Mouse (Mus musculus) urinary bladder, postnatal 14 days (tissue): ENCODE measurements around the gene Errfi1.
A peak's percentile ranks its signal among the peaks of the same experiment; 100 is the strongest.

Experiments
- DNase-seq: peaks from one replicate; pipeline ENCODE4 v3.0.0; 2021; ENCODE audit warnings: low spot score

The Errfi1 gene

DNA sequence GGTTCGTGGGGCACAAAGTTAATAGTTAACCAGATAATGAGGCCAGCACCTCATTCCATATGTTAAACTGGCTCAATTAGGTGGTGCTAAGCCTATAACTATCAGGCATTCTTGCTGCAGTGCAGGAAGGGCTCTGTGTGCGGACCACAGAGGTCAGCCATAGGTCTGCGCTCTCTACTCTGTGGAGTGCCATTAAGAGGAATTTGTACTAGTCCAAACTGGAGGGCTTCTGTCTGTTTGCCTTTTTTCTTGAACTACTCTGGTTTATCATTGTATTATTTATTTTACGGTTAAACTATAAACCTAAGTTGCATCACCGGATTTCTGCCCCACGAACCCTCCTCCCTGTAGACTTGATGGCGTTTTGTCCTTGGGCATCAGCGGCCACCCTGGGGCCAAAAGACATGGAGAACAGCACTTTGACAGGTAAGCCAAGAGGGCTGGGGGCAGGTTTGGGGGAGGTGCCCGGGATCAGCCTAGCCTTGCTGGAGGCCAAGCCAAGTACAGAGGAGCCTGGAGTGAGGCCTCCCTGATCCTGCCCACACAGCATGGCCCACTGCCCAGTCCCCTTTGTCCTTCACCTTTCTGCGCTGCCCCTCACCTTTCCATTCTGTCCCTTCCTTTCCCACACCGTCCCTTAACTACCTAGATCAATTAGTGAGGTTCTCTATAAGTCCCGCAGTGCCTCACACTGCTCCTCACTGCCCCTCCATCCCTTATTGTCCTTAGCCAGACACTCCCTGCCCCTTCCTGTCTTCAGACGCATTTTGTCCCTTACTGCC lies at the start of gene Errfi1:
Gene Errfi1 (plus strand): TSS at position 240 of the 782 bp plus-strand sequence.
- peak; percentile 27 for DNase-seq

DNA sequence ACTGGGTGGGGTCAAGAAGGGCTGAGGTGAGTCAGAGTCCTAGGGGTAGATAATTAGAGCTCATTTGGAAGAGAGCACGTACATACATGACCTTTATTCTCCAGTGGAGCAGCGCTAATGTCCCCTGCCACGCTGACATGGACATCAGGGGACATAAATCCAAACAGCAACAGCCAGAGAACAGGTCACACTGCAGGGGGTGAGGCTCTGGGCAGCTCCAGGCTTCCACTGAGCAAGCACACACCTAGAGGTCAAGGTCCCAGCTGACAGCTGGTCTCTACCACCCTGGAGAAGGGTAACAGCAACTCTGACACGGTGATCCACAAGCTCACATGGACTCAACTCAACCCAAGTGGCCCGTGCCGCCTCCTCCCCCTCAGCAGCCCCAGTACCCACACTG lies 49.5 kb upstream of the Errfi1 start:
- DNase-seq, result no peak

DNA sequence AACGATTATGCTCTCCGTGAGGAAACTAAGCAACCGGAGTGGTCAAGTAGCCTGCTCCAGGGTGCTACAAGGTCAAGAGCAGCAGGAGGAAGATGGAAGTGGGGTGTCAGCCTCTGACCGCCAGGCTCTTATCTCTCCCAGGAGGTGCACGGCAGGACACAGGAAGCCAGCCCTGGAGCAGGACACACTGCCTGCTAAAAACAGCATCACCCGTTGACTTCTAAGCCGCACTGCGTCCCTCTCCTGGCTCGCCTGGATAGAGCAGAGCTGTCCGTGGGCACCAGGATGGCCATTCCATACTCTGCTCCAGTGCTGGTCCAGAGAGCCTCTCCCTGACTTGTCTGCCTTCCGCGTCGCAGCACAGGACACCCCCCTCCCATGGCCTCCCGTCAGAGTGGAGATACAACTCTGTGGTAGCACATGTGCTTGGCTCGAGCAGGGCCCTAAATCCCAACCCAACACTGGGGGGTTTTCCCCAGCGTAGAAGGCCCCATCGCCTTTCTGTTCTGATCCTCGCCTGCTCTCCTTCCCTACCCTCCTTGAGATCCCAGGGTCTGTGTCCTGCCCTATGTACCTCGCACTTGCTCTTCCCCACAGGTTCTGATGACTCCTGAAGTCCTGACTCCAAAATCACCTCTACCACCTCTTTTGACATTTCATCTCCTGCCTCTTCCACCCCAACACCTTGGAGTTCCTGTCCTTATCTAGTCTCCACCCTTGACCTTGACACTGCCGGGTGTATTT lies 45.8 kb upstream of the Errfi1 start:
- no peak for DNase-seq

DNA sequence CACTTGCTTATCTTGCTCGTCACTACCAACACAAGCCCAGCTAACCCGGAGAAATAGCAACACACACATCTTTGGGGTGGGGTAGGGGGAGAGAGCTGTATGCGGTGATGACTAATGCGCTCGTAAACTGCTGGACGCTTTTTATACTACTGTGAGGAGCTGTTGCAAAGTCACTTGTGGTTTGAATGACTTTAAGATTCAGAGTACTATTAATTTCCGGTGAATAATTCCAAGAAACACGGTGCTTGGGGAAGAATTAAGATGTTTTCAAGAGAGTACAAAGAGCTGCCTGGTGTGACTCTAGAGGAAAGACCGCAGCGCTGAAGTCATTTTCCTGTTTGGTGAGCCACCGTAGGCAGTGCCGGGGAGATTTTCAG lies 45.3 kb upstream of the Errfi1 start:
- DNase-seq, result peak; percentile 64

DNA sequence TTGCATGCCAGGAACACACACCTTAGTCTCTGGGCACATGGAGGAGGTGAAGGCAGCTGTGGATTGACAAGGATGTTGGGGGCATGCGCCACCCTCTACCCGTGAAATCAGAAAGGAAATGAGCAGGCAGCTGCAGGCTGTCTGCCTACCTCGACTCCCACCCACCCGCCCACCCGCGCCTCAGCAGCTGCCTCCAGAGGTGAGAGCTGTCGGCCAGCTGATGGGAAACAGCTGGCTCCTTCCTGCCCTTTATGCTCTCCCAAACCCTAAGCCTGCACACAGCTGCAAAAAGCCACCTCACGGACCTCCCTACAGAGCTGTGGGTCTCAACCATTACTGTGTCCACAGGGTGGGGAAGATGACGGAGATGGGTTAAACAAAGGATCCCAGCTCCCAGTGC lies 44.4 kb upstream of the Errfi1 start:
- DNase-seq, result no peak

DNA sequence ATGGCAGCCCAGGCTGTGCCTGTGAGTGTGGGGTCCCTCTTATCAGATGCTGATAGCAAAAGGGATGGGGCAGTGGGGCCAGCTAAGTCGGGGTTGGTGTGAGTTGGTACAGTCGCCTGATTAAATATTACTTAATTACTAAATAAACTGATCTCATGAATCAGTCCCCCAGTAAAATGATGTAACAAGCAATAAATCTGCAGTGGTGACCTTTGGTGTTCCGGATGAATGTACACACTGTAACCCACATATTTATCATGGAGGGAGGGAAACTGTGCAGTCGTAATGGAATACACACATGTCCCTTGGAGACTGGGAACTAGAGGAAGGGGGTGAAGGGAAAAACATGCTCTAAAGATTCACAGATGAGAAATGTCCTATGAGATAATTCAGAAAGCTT lies 38.6 kb upstream of the Errfi1 start:
- DNase-seq, result no peak

DNA sequence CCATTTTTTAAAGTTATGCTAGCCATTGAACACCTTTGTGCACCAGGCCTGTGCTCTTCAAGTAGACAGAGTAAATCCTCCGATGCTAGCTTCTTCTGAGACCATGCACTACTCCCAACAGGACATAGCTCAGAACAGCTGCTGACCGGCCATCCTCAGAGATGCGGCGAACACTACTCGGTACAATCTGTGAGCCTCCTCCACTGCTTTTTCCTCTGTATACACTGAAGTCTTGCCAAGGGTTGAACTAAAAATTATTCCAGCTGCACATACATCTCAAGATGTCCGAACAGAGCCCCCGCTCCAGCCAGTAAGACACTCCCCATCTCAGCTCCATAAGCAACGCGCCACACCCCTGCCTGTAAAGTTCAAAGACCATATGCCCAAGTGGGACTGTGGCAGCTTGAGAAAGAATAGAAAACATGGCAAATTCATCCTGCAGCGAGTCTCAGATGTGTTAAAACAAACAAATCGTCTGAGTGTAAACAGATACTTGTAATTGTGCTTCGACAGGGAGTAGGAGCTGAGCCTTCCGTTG lies 37.2 kb upstream of the Errfi1 start:
- DNase-seq, result no peak

DNA sequence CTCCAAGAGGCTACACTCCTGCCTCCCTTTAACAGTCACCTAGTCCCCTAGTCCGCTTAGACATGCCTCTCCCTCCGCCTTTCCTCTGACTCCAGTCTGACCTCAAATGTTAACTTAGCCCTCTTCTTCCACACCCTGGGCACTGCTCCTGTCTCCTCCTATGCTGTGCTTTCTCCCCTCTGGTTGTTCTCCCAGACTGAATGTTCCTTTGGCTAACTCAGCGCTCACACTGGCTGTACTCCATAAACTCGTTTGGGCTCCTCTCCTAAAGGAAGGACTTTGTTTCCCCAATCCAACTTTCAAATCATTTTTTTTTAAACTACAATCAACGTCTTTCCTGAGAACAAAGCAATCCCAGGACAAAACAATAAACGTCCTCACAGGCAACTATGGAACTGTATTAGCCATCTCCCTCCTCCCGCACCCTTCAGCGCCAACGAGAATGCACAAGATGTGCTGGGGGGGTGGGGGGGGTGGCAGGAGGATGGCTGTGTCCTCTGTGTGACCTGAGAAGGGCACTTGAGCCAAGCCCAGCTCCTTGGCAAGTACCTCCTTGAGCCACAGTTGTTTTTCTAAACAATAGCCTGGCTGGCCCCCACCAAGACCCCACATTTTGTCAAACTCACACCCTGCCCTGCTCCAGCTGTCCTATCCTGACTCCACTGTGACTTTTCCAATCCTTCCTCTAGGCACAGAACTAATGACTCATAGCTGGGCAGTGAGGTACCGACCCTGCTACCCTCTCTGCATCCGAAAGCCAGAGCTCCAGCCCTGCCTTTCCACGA lies 34.4 kb upstream of the Errfi1 start:
- no peak for DNase-seq

DNA sequence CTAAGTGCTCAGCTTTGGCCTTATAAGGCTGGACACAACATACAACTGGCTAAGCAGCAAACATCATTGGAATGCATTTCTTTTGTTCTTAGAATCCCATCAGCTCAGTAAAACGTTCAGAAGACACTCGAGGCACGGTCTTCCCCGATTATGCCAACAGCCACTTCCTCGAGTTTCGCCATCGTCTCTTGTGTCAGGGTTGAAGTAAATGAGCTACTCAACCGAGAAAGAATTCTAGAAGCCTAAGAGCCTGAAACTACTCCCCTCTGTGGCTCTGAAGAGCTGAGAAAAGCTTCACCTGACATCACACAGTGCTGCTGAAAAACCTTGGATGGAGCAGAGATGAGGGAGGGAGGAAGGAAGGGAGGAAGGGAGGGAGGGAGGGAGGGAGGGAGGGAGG lies 32.3 kb upstream of the Errfi1 start:
- DNase-seq, result no peak

DNA sequence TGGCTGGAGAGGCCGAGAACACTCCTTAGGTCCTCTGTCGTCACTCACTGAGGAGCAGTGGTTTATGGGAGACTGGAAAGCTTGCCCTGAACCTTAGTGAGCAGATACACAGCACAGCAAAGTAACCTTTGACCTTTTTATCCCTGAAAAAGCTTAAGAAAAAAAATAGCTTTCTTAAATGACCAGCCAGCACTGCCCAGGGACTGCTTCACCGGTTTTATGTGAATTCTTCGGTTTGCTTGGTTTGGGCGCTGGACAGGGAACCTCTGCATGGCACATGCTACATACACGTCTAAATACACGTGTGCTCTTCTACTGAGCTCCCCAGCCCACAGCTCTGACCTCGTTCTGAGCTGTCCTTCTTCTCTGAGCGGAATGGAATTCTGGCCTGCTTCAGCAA lies 31.1 kb upstream of the Errfi1 start:
- no peak for DNase-seq

DNA sequence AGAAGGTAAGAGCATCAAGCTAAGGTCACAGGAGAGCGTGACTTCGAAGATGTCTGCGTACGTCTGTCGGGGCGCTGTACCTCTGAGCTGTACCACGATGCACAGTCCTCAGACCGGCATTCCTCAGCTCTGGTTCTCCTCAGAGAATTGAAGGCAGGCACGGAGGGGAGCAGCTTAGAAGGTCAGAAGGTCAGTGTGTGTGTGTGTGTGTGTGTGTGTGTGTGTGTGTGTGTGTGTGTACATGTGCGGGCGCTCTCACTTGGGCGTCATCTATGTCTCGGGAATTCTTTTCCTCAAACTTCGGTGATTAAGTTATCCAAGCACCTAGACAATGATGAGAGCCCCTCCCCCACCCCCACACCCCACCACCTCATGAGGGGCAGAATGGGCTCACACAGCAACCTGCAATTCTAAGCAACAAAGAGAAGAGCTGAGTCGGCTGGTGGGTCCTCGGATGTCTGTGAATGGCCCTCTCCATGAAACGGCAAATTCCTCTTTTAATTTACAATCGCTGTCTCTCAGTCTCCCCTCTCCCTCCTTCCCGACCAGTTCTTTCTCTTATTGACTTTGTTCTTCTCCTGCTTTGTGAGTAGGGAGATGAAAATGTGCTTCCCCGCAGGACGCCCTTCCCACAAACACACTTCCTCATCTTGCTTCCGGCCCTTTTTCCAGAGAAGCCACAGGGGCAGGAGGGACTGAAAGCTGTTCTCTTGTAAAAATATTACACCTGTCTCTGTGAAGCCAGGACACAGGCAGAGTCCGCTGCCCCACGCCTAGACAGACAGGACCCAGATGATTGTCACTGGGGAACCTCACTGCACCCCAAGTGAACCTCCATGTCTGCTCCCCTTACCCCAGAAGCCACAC lies 29.9 kb upstream of the Errfi1 start:
- DNase-seq, result no peak

DNA sequence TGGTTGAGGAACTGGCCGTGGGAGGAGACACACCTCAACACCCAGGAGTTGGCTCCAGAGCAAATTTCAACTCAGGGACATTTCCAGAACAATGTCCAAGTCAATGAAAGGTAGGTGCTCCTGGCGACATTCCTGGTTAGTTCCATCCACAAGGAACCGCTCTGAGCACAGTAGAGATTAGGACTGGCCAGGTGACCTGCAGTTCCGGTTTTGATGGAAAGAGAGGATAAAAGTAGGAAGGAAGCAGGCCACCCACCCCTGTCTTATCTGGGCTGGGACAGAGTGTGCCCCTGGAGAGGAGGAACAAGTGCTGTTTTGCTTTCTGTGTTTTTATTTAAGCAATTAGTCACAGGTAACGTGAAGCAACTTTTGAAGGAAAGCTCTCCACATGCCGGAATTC lies 28.8 kb upstream of the Errfi1 start:
- peak; percentile 57 for DNase-seq

DNA sequence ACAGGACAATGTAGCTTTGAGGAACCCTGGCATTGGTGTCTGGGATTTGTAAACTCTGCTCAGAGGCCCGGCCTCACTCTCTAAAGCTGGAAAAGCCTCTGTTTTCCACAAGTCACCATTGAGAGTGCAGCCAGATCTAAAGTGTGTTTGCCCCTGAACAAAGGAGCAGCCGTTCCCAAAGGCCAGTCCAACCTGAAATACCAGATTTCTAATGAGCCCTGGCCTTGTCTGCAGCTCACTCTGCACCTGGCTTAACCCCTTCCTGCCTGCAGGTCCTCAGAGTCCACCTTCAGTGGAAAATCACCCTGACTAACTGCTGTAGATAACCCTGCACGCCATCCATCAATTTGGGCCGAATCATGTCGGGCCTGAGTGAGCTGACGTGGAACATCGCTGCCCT lies 28.2 kb upstream of the Errfi1 start:
- DNase-seq, result peak; percentile 85

DNA sequence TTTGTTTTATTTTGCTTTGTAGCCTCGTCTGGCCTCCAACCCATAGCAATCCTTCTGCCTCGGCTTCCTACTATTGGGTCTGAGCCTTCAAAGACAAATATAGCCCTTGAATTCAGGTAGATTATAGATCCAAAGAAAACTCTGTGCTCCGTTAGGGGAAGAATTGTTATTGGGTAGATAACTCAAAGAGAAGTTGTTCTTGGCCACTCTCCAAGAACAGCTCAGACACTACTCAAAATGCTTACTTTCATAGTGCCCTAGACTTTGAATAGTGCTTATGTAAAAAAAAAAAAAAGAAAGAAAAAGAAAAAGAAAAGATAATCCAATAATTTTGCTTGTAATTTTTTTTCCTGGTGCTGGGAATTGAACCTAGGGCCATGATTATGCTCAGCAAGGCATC lies 22.4 kb upstream of the Errfi1 start:
- no peak for DNase-seq

DNA sequence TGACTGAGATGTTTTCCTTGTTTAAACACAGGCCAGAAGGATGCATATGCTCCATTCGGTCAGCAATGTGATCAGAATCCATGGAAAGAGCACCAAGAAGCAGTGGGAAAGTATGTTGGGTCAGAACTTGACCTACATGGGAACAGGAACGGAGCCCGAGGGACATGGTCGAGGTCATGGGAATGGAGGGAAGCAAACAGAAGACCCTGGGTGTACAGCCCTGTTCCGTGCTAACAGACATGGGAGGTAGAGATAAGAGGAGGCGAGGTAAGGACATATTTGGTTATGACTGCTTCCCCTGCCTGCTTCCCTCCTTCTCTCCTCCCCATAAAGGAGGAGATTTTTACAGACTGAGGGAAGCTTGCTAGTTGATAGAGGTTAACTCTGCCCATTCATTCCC lies 21.8 kb upstream of the Errfi1 start:
- DNase-seq, result no peak

DNA sequence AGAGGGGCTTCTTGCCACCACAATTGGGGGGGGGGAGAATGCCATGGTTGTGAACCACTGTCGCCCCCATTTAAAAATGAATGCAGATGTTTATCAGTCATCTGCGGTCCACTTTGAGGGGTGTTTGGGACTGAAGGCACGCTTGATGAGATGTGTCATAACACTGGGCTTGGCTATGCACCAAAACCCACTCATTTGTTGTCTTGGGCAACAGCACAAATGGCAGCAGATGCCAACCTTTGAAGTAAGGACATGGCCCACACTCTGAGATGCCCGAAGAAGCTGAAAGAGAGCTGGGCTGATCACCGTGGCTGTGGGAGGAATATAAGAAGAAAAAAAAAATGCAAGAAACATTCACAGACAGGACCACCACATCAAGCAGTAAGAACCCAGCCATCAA lies 18.6 kb upstream of the Errfi1 start:
- no peak for DNase-seq

DNA sequence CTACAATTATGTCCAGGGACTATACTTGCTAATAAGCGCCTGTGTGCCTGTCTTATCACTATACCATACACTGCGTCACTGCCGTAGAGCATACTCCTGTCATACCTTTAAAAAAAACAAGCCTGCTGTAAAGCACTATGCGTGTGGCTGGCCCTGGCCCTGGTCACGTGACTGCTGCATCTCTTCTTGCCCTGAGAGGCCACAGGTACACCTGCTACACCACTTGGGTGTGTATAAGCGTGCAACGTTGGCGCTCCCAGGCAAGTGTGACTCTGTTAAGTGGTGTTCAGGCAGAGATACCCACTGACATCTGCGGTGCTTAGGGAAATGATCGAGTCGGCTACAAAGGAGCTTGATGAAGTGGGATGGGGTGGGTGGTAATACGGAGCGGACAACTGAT lies 17.5 kb upstream of the Errfi1 start:
- DNase-seq, result no peak

DNA sequence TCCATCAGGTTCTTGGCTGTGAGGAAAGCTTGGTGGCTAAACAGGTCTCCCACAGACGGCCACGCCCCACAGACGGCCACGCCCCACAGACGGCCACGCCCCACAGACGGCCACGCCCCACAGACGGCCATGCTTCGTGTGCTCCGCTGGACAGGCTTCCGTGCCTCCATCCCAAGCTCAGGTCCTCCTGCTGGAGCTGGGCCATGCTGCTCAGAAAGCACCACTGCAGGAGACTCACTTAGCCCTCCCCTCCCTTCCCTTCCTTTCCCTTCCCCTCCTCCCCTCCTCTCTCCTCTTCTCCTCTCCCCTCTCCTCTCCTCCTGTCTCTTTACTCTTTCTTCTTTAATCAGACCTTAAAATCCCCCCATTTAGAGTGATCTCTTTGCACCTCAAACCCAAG lies 16.8 kb upstream of the Errfi1 start:
- DNase-seq, result no peak

DNA sequence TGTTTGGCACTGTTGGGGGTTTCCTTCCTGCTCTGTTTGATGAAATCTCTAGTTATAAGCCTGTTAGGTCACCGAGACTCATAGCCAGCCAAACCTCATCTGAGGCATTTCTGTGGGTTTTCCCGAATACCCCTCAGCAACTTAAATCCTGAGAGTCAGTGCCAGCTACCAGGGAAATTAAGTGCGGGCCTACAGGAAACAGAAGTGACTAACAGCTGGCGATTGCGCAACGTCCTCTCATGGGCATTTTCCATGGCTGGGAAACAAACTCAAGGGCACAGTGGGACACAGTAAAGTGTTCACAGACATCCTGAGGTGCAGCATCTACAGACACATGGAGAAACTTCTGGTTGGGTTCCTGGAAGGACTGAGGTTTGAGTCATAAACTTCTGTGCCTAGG lies 16.3 kb upstream of the Errfi1 start:
- DNase-seq, result peak; percentile 62

DNA sequence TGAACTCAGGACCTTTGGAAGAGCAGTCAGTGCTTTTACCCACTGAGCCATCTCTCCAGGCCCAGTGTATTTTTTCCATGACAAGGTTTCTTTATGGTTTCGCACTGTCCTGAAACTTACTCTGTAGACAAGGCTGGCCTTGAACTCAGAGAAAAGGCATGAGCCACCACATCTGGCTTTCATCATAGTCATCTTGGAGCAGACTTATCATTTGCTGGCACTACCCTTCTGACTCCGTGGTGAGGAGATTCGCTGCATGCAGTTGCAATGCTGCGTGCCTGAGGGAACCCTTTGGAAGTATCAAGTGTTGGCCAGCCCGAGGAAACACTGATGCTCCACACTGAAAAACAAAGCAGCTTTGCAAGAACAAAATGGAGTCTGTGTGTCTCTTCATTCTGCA lies 11.7 kb upstream of the Errfi1 start:
- no peak for DNase-seq

DNA sequence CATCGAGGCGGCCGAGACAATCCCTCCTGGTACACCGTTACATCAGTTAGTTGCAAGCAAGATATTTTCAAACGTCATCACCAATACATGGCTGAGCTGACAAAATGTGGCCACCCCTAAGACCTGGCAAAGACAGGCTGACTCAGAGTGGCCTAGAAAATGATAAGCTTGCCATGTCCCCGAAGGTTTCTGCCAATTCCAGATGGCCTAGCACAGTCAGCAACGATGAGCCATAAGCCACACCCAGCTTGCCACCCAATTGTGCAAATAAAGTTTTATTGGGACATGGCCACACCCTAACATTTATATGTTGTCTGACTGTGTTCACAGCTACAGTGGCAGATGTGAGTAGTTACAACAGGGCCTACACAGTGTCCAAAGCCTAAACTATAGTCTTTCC lies 10.5 kb upstream of the Errfi1 start:
- DNase-seq, result no peak

DNA sequence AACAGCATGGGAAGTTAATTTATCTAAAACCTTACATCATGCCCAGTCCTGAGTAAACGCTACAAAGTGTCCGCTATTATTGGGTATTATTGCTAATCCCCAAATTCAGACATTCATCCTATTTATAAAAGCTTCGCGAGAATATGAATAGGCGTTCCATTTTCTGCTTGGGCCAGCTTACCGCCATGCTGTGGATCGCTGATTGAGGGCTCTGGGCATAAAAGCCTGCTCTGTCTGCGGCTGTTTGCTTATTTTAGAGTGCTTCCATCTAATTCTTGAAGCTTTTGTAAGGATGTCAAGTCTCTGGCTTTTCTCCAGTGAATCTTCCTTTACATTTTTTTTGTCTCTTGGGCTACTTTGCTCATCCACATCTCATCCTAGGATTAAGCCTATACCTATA lies 7.4 kb upstream of the Errfi1 start:
- DNase-seq, result no peak
